Mouse (Mus musculus): Measurements from ENCODE around the gene Noa1. TPM values are rescaled to one million over a fixed set of nuclear protein-coding genes. Genes with fewer than 3 reads are reported as not detected.

The Noa1 gene
- polyA plus RNA-seq, 1 experiment from 2014 or later: 39.6 TPM

DNA sequence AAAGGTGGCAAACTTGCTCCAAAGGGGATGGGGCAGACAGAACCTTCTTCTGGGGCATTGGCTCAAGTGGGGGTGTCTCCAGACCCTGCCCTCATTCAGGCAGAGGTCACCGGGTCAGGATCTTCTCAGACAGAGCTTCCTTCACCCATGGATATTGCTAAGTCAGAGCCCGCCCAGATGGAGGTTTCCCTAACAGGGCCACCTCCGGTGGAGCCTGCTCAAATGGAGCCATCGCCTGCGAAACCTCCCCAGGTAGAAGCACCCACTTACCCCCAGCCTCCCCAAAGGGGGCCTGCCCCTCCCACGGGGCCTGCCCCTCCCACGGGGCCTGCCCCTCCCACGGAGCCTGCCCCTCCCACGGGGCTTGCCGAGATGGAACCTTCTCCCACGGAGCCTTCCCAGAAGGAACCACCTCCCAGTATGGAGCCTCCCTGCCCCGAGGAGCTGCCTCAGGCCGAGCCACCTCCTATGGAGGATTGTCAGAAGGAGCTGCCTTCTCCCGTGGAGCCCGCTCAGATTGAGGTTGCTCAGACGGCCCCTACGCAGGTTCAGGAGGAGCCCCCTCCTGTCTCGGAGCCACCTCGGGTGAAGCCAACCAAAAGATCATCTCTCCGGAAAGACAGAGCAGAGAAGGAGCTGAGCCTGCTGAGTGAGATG, 28.2 kb downstream of the Noa1 start:
- H3K36me3 ChIP-seq: peaks cover 97% of the 10 kb centered on the region

DNA sequence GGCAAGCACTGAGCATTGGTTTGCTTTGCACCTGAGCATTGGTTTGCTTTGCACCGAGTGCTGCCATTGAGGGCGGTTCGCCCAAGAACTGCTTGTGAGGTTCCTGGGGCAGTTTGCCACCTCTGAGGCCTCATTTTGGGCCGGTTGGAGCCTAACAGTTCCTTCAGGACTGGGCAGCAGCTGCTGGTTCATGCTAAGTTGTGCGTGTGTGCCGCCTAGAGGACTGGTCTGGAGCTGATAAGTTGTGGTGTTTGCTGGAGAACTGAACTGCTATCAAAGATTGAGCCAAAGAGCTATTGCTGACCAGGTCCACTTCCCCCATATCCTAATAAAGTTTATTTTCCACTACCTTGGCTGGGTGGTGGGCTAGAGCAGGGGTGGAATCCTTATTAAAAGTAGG, 32.7 kb downstream of the Noa1 start:
- 97% methylated on average over 6 of the region's 6 CpGs for WGBS
- Histone ChIP-seq H3K4me3 (no peak overlapping the region), H3K27me3 (ENCODE audit: insufficient read depth, poor library complexity, severe bottlenecking) (no peaks in the 10 kb centered on the region), H3K9me3 (no peaks in the 10 kb centered on the region), H3K4me1 (replicated peaks) (no peaks in the 10 kb centered on the region; the same call in 1 of the 2 replicates), H3K36me3 (peaks cover 100% of the 10 kb centered on the region), H3K27ac (no peak overlapping the region)
- DNase-seq (ENCODE audit: low spot score): no peak

More for the DNA sequence above, 28.2 kb downstream of the Noa1 start:
- DNase-seq (ENCODE audit: low spot score): no peak
- Histone ChIP-seq H3K4me1 (replicated peaks) (no peaks in the 10 kb centered on the region; the same call in 1 of the 2 replicates), H3K9me3 (no peaks in the 10 kb centered on the region), H3K27me3 (ENCODE audit: insufficient read depth, poor library complexity, severe bottlenecking) (no peaks in the 10 kb centered on the region), H3K4me3 (no peak overlapping the region), H3K27ac (0 out of 2 replicates have a peak overlapping the region, but pooled peaks have one; percentile 13)
- WGBS: 85% methylated on average over 20 of the region's 20 CpGs

DNA sequence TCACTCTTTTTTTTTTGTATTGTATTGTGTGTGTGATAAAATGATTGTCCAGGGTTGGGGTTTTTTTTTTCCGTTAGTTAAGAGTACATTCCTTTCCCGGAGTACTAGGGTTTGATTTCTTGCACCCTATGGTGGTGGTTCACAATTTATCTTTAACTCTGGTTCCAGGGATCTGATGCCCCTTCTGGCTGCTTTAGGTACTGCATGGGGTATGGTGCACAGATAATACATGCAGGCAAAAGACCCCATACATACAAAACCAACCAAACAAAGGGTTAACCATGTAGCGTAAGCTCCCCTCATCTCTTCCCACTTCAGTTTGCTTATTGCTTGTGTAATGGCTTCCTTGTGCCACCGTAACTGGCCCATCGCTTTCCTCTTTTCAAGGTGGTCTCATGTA, 33.9 kb downstream of the Noa1 start:
- Histone ChIP-seq H3K4me1 (replicated peaks) (no peaks in the 10 kb centered on the region; the same call in 1 of the 2 replicates), H3K27me3 (ENCODE audit: insufficient read depth, poor library complexity, severe bottlenecking) (no peaks in the 10 kb centered on the region), H3K36me3 (peaks cover 100% of the 10 kb centered on the region), H3K9me3 (no peaks in the 10 kb centered on the region), H3K4me3 (no peak overlapping the region), H3K27ac (no peak overlapping the region)
- 87% methylated on average over 5 of the region's 5 CpGs for WGBS
- DNase-seq (ENCODE audit: low spot score): peak; percentile 49

DNA sequence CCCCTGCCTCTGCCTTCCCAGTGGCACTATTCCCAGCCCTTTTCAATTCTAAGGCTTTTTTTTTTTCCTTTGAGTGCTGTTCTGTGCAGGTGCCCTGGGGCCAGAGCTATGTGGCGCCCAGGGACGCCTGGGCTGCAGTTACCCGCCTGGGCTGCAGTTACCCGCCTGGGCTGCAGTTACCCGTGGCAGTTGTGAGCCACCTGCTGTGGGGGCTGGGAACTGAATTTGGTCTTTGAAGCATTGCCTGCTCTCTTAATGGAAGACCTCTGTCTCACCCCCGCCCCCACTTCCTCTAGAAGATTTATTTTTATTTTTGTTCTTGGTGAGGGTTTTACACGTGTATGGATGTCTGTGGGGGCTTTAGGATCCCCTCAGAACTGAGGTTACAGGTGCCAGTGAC, 36.7 kb downstream of the Noa1 start:
- Histone ChIP-seq H3K27me3 (ENCODE audit: insufficient read depth, poor library complexity, severe bottlenecking) (no peaks in the 10 kb centered on the region), H3K4me1 (replicated peaks) (no peaks in the 10 kb centered on the region; the same call in 1 of the 2 replicates), H3K27ac (no peak overlapping the region), H3K9me3 (no peaks in the 10 kb centered on the region), H3K4me3 (no peak overlapping the region), H3K36me3 (peaks cover 99% of the 10 kb centered on the region)
- 82% methylated on average over 7 of the region's 7 CpGs for WGBS
- DNase-seq (ENCODE audit: low spot score): no peak

DNA sequence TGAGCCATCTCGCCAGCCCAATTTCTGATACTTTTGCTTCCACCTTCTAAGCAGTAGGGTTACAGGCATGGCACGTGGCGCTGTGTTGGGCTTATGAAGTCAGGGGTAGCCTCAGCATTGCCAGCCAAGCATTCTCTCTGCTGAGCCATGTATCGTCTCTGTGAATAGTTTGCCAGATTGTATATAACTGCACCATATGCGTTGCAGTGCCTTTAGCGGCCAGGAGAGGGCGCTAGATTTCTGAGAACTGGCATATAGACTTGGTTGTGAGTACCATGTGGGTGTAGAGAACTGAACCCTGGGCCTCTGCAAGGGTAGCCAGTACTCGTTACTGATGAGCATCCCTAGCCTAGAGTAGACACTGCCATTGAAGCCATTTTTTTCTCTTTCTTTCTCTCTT, 40.5 kb downstream of the Noa1 start:
- Histone ChIP-seq H3K9me3 (no peaks in the 10 kb centered on the region), H3K27ac (no peak overlapping the region), H3K27me3 (ENCODE audit: insufficient read depth, poor library complexity, severe bottlenecking) (peaks cover 3% of the 10 kb centered on the region), H3K36me3 (peaks cover 66% of the 10 kb centered on the region), H3K4me1 (replicated peaks) (peaks cover 15% of the 10 kb centered on the region), H3K4me3 (no peak overlapping the region)
- no peak for DNase-seq (ENCODE audit: low spot score)
- 75% methylated on average over 8 of the region's 8 CpGs for whole genome bisulfite sequencing

DNA sequence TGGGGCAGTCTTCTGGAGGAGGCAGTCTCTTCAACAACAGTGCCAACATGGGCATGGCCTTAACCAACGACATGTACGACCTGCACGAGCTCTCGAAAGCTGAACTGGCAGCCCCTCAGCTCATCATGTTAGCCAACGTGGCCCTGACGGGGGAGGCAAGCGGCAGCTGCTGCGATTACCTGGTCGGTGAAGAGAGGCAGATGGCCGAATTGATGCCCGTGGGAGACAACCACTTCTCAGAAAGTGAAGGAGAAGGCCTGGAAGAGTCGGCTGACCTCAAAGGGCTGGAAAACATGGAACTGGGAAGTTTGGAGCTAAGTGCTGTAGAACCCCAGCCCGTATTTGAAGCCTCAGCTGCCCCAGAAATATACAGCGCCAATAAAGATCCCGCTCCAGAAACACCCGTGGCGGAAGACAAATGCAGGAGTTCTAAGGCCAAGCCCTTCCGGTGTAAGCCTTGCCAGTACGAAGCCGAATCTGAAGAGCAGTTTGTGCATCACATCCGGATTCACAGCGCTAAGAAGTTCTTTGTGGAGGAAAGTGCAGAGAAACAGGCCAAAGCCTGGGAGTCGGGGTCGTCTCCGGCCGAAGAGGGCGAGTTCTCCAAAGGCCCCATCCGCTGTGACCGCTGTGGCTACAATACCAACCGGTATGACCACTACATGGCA, 41.8 kb downstream of the Noa1 start:
- Histone ChIP-seq H3K4me1 (replicated peaks) (peaks cover 15% of the 10 kb centered on the region), H3K27ac (no peak overlapping the region), H3K4me3 (0 out of 2 replicates have a peak overlapping the region, but pooled peaks have one; percentile 83), H3K27me3 (ENCODE audit: insufficient read depth, poor library complexity, severe bottlenecking) (peaks cover 16% of the 10 kb centered on the region), H3K9me3 (no peaks in the 10 kb centered on the region), H3K36me3 (peaks cover 53% of the 10 kb centered on the region)
- 94% methylated on average over 30 of the region's 30 CpGs for WGBS
- DNase-seq (ENCODE audit: low spot score): no peak

DNA sequence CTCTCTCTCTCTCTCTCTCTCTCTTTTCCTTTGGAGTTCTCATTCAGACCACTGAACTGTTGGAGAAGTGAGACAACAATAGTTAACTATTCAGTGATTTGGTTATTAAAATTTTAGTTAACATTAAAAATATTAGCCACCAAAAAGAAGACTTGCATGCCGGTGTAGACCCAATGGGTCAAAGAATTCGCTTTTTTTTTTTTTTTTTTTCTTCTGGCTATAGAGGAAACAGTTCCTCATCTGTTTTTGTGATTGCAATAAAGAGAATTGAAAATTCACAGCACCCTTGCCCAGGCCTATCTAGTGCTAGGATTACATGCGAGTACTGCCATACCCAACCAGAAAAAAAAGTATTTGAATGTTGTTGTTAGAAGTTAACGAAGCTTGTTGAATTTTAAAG, 42.4 kb downstream of the Noa1 start:
- H3K27ac ChIP-seq: no peak overlapping the region; the same call in 1 of the 2 replicates
- 75% methylated on average over 4 of the region's 4 CpGs for WGBS
- H3K36me3 ChIP-seq: peaks cover 46% of the 10 kb centered on the region
- H3K27me3 ChIP-seq (ENCODE audit: insufficient read depth, poor library complexity, severe bottlenecking): peaks cover 21% of the 10 kb centered on the region
- DNase-seq (ENCODE audit: low spot score): no peak
- H3K4me3 ChIP-seq: peak overlapping the region; percentile 83
- H3K4me1 ChIP-seq (replicated peaks): peaks cover 18% of the 10 kb centered on the region
- no peaks in the 10 kb centered on the region for H3K9me3 ChIP-seq

DNA sequence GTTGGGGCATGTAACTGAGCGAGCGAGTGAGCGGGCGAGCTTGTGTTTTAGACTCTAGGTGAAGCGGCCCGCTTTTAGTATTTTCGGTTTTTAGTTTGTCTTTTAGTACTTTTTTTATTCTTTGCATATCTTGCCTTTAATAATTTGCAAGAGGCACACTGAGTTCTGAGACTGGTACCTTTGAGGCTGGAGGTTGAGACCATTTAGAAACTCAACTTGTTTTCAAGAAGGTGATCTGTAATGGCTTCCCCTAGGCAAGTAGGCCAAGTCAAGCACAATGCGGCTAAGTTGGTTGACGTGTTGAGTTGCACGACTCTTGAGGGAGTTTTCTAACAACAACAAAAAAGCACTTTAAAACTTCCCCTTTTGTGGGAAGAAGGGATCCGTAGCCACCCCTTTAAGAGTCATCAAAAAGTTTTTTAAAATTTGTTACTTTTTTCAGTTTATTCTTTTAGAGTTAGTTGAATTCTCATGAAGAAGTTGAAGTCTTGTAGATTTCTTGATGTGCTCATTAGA, 42.9 kb downstream of the Noa1 start:
- peaks cover 41% of the 10 kb centered on the region for H3K36me3 ChIP-seq
- no peak for DNase-seq (ENCODE audit: low spot score)
- WGBS: 3% methylated on average over 11 of the region's 11 CpGs
- H3K27me3 ChIP-seq (ENCODE audit: insufficient read depth, poor library complexity, severe bottlenecking): peaks cover 21% of the 10 kb centered on the region
- peak overlapping the region; percentile 83 for H3K4me3 ChIP-seq
- no peaks in the 10 kb centered on the region for H3K9me3 ChIP-seq
- peak overlapping the region; percentile 96 for H3K27ac ChIP-seq
- H3K4me1 ChIP-seq (replicated peaks): peaks cover 23% of the 10 kb centered on the region

DNA sequence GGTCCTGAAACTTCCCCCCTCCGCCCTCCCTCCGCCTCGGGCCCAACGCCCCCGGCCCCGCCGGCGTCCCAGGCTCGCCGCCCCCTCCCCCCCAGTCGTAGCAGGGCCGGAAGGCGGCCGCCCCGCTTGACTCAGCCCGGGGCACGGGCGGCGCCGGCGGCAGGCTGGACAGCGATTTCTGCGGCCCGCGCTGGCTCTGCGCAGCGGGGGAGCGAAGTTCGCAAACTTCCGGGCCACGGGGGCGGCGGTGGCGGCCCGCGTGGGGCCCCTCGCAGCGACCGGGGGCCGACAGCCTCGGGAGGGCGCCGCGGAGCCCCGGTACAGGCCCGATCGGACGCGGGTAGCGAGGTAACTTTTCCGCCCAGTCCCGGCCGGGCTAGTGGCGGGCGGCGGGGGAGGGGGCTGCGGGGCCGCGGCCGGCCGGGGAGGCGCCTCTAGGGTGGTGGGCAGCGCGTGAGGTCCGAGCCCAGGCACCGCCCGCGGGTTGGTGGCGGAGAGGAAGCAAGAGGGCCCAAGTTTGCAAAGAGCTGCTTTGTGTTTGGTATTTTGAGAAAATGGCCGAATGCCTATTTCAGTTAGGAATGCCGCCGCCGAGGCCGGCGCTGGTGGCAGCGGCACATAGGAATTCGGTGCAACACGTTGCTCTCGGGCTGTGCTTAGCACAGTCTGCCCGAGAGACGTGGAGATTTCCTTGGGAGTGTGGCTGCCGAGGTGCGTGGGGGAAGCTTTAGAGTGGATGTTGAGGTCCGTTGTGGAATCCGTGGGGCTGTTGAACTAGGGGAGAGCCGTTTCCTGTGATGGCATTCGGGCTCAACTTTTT, 43.6 kb downstream of the Noa1 start:
- Histone ChIP-seq H3K27ac (peak overlapping the region; percentile 96), H3K4me1 (replicated peaks) (peaks cover 30% of the 10 kb centered on the region), H3K27me3 (ENCODE audit: insufficient read depth, poor library complexity, severe bottlenecking) (peaks cover 21% of the 10 kb centered on the region), H3K4me3 (peak overlapping the region; percentile 83), H3K9me3 (no peaks in the 10 kb centered on the region), H3K36me3 (peaks cover 34% of the 10 kb centered on the region)
- DNase-seq (ENCODE audit: low spot score): peak; percentile 72
- under 1% methylated on average over 87 of the region's 87 CpGs for WGBS

DNA sequence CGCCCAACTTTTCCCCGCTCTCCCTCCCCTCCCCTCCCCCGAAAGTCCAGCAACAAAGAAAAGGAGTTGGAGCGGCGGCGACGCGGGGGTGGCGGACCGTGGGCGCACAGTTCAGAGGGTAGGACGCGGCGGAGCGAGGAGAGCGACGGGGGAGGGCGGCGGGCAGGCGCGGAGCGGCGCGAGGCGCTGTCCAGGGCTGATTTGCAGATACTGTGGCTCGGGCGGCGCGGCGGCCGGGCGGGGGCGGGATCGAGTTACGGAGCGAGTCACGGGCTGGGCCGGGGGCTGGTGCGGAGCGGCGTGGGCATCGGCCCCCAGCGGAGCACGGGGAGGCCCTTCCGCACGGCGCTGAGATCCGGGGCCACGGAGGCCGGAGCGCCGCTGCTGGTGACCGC, 44.2 kb downstream of the Noa1 start:
- H3K27me3 ChIP-seq (ENCODE audit: insufficient read depth, poor library complexity, severe bottlenecking): peaks cover 21% of the 10 kb centered on the region
- peak; percentile 81 for DNase-seq (ENCODE audit: low spot score)
- H3K4me3 ChIP-seq: peak overlapping the region; percentile 83
- H3K9me3 ChIP-seq: no peaks in the 10 kb centered on the region
- H3K36me3 ChIP-seq: peaks cover 28% of the 10 kb centered on the region
- H3K27ac ChIP-seq: peak overlapping the region; percentile 96
- WGBS: 1% methylated on average over 53 of the region's 53 CpGs
- peaks cover 32% of the 10 kb centered on the region for H3K4me1 ChIP-seq (replicated peaks)

DNA sequence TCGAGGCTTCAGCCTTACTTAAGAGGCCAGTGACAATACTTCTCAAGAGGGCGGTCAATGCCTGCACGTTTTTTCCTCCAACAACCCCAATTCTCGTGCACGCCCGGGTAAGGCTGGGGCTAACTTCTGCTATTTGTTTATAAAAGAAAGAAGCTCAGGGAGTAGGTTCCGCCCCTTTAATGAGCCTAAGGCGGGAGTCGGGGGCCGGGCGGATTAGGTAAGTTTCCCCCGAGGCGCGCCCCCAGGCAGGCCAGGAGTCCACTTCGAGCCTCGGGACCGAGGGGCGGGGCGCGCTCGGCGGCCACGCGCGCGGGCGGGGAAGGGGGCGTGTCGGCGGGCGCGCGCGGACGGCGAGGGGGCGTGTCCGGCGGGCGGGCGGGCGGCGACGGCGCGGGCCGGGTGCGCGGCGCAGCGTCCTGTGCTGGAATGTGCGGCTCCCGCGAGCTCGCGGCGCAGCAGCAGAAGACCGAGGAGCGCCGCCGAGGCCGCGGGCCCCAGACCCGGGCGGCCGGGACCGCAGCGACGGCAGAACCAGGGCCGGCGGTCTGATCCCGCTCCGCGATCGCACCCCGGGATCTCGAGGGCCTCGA, 44.7 kb downstream of the Noa1 start, which contains the start of gene Rest:
Gene Rest (plus strand): TSS at position 411 of the 590 bp plus-strand sequence.
- Histone ChIP-seq H3K4me3 (peak within 1 kb of the TSS; percentile 83), H3K27me3 (ENCODE audit: insufficient read depth, poor library complexity, severe bottlenecking) (peaks cover 21% of the 10 kb centered on the region), H3K9me3 (no peaks in the 10 kb centered on the region), H3K4me1 (replicated peaks) (peaks cover 34% of the 10 kb centered on the region), H3K36me3 (peaks cover 23% of the 10 kb centered on the region), H3K27ac (peak within 1 kb of the TSS; percentile 96)
- under 1% methylated on average over 78 of the region's 78 CpGs for WGBS
- peak; percentile 84 for DNase-seq (ENCODE audit: low spot score)

DNA sequence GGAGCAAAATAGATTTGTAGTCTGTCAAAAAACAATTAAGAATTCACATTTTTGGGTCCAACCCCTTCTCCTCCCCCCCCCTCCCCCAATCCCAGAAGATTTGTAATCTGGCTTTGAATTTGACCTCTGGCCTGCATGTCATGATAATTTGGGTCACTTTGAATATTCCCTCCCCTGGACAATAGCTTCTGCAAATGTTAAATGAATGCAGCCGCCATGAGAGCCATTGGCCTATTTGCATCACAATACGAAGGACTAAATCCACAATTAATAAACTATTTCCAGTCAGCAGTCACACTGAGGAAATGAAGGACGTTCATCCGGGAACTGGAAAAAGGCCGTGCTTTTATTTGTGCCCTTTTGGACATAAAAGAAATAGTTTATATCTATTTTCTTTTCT, 47.8 kb downstream of the Noa1 start:
- no peak for DNase-seq (ENCODE audit: low spot score)
- peaks cover 21% of the 10 kb centered on the region for H3K27me3 ChIP-seq (ENCODE audit: insufficient read depth, poor library complexity, severe bottlenecking)
- H3K36me3 ChIP-seq: no peaks in the 10 kb centered on the region
- H3K27ac ChIP-seq: no peak overlapping the region
- no peaks in the 10 kb centered on the region for H3K9me3 ChIP-seq
- no peak overlapping the region for H3K4me3 ChIP-seq
- 33% methylated on average over 5 of the region's 5 CpGs for WGBS
- peaks cover 26% of the 10 kb centered on the region for H3K4me1 ChIP-seq (replicated peaks)

Measured in hindbrain, embryonic 10.5 days (tissue).